Mouse (Mus musculus): ENCODE measurements at regions not wholly inside any gene's neighbourhood (a gene's known extent, or its start where the extent isn't known, plus 50 kb on each side); places are given as distances from the start of the nearest gene placed in this dataset.
"Not testable (repeated sequence)": the region's sequence is repeated elsewhere in the genome, so short reads cannot be mapped to it uniquely, and the experiment has no call there.

DNA sequence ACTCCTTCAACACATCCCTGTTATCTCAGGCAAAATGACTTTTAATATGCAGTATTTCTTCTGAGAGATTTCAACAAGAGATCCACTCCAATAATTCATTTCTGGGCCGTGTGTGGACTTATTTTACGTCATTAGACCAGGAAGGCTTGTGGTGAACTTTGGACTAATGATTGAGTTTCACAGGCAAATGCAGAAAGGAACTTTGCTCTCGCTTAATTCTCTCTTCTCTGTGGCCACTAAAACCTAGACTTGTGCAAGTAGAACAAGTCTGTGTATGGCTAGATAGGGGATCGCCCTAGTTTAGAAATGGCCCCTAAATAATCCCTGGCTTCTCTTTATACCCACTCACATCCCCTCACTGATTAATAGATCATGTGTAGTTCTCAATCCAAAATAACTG, 50.6 kb upstream of the Ppp1r12a start:
- DNase-seq (ENCODE audit: low spot score in 2 of 2) = no peak

GRCm38 (mm10) chr10:108110891-108111290, 51.1 kb upstream of the Ppp1r12a start:
- no peak for DNase-seq (ENCODE audit: low spot score in 2 of 2)

- DNase-seq (ENCODE audit: low spot score in 2 of 2) = no peak
These were observed 51.8 kb upstream of the Ppp1r12a start for GRCm38 (mm10) chr10:108110197-108110596.

DNA sequence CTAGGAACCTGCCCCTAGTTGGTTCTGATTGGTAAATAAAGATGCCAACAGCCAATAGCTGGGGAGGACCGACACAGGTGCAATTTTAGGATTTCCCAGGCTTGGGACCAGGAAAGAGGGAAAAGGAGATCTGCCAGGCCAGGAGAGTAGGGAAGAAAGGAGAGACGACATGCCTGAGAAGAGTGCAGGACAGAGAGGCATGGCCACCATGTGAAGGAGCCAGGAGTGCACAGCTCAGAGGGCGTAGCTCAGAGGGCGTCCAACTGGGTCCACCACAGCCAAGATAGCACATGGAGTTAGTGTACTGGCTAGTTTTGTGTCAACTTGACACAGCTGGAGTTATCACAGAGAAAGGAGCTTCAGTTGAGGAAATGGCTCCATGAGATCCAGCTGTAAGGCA, 53.5 kb upstream of the Ppp1r12a start:
- DNase-seq (ENCODE audit: low spot score in 2 of 2) = not testable (repeated sequence)

- no peak for DNase-seq (ENCODE audit: low spot score in 2 of 2)
These were observed 60.5 kb upstream of the Ppp1r12a start for GRCm38 (mm10) chr10:108101521-108101920.

DNA sequence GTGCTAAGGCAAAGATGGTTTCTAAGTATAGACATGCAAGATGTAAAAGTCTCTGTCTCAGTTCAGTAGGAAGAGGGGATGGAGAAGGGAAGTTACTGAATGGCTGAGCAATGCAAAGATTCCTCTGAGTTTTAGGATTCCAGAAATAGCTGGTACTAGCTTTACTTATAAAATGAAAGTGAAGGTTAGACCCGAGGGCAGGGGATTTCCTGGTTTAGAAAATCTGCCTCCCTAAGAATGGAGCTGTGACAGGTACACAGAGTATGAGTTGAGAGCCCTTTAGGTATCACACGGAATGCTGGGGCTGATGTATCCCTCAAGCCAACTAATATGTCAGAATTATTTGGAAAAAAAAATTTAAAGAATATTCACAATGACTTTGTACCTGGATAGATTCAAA, 69.0 kb upstream of the Ppp1r12a start:
- DNase-seq (ENCODE audit: low spot score in 2 of 2) = no peak

DNA sequence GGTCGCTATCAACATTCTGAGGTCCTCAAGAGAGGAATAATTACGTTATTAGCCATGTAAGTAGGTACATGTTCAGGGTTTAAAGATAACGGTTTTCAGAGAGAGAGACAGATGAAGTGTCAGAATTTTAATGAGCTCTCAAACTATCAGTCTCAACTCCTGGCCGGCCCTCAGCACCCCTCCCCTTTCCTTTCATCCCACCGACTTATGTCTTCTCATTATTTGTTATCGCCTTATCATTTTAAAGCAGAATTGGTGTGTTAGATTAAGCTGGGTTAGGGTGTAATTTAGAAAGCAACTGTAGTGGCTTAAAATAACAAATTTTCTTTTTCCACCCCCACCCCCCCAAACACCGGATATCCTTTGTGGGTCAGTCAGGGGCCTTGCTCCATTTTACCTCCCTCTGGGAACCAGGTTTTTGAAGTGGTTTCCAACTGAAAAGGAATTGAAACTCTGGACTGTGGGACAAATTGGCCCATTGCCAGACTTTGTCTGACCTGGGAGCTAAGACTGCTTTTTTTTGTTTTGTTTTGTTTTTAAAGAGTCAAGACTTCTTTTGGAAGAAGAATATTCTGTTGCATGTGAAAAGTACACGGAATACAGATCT, 72.5 kb upstream of the Ppp1r12a start:
- no peak for DNase-seq (ENCODE audit: low spot score in 2 of 2)

DNA sequence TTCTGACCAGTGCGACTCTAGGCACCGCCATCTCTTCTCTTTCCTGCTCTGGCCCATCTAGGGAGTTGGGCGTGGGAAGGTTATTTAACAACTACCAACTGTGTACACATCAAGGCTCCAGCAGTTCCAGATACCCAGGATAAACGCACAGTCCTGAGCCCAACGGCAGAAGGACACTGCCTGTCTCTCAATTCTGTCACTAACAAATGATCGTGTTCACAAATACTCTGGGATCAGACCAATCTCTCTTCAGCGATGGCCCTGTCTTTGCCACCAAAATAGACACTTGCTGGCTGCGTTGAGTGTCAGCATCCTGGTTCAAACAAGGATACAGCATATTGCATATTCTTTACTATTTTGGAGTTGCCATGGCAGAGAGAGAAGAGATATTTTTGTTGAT, 73.1 kb upstream of the Ppp1r12a start:
- peak; percentile 13 to 36 for DNase-seq (ENCODE audit: low spot score in 2 of 2)

- no peak for DNase-seq (ENCODE audit: low spot score in 2 of 2)
These were observed 73.8 kb upstream of the Ppp1r12a start for GRCm38 (mm10) chr10:108088209-108088608.

DNA sequence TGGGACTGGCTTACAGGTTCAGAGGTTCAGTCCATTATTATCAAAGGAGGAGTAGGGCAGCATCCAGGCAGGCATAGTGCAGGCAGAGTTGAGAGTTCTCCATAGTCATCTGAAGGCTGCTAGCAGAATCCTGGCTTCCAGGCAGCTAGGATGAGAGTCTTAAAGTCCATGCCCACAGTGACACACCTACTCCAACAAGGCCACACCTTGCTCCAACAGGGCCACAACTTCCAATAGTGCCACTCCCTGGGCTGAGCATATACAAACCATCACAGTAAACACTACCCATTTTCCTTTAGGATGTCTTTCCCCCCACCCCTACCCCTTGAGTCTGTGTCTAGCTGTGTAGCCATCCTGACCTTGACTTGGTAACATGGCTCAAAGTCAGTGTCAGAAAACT, 78.8 kb upstream of the Ppp1r12a start:
- DNase-seq (ENCODE audit: low spot score in 2 of 2) = no peak

- DNase-seq (ENCODE audit: low spot score in 2 of 2) = no peak
These were observed 86.8 kb upstream of the Ppp1r12a start for GRCm38 (mm10) chr10:108075144-108075543.

DNA sequence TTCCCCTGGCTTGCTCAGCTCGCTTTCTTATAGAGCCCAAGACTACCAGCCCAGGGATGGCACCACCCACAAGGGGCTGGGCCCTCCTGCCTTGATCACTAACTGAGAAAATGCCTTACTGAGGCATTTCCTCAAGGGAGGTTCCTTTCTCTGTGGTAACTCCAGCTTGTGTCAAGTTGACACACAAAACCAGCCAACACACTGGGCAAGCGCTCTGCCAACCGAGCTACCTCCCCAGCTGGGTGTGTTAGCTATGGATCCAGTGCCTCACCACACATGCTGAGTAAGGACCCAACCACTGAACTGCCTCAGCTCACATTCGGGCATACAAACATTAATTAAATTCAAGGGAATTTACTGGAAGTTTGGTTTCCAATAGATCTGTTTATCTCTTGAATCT, 88.2 kb upstream of the Ppp1r12a start:
- no peak for DNase-seq (ENCODE audit: low spot score in 2 of 2)

DNA sequence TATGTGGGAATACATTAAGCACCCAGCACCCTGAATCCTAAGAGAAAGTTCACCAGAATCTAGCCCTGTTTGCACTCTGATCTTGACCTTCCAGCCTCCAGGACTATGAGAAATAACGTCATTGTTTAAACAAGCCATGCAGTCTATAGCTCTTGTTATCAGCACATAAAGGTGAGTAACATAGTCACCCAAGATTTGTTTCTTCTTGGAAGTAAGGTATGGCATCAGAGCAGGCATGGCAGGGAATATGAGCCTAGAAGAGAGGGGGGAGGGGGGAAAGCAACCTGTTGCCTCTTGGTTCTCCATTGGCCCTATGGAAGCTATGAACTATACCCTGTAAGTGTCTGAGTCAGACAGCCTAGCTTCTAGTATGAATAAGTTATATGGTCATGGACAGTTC, 89.8 kb upstream of the Ppp1r12a start:
- DNase-seq (ENCODE audit: low spot score in 2 of 2) = no peak

DNA sequence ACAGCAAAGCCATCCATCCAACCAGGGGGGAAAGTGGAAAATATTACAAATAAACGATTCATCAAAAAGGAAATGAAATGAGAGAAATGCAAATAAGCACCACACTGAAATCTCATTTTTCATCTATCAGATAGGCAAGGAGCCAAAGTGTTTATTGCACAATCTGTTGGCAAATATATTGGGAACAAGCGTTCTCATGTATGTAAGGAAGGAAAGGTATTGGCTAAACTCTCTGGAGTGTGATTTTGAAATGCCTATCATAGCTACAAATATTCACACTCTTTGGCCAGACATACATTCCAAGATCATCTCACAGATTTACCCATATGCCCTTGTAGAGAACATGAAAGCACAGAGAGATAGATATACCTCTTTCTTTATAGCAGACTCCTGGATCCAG, 90.6 kb upstream of the Ppp1r12a start:
- DNase-seq (ENCODE audit: low spot score in 2 of 2) = no peak

- DNase-seq (ENCODE audit: low spot score in 2 of 2) = no peak
These were observed 94.3 kb upstream of the Ppp1r12a start for GRCm38 (mm10) chr10:108067723-108068122.

GRCm38 (mm10) chr10:108066241-108066640, 95.8 kb upstream of the Ppp1r12a start:
- DNase-seq (ENCODE audit: low spot score in 2 of 2) = no peak

- DNase-seq (ENCODE audit: low spot score in 2 of 2) = no peak
These were observed 100.1 kb upstream of the Ppp1r12a start for GRCm38 (mm10) chr10:108061813-108062435.

DNA sequence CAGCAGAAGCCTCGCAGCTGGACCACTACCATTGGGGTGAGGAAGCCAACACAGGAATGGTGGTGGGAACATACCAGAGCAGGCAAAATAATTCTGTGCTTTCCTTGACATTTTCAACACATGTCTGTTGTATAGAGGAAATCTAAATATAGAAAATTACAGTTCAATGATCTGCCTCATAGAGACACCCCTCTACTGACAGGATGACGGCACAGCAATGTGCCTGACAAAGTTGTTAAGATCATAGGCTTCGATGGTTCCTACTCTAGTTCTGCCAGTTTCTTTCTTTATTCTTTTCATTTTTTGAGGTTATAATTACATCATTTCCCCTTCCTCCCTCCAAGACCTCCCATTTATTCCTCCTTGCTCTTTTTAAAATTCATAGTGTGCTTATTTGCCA, 101.4 kb upstream of the Ppp1r12a start:
- DNase-seq (ENCODE audit: low spot score in 2 of 2) = no peak

GRCm38 (mm10) chr10:108051637-108052036, 110.4 kb upstream of the Ppp1r12a start:
- no peak for DNase-seq (ENCODE audit: low spot score in 2 of 2)

GRCm38 (mm10) chr10:108048426-108048825, 113.6 kb upstream of the Ppp1r12a start:
- DNase-seq (ENCODE audit: low spot score in 2 of 2) = no peak

- DNase-seq (ENCODE audit: low spot score in 2 of 2) = no peak
These were observed 118.5 kb upstream of the Ppp1r12a start for GRCm38 (mm10) chr10:108043519-108043918.

DNA sequence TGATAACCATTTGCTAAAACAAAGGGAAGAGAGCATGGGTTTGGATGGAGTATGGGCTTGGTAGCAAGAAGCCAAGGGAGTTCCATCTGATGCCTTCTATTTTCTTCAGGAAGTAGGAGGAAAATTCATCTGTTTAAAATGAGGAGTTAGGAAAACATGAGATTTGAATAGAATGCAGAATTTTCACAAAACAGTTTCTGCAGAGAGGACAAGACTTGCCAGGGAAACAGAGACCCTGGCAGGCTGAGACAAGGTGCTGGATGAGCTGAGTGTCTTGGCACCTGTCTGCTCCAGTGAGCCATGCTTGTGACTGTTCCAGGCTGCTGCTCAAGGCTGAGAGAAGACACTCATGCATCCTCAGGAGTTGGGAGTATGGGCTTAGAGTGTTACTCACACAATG, 122.0 kb upstream of the Ppp1r12a start:
- DNase-seq (ENCODE audit: low spot score in 2 of 2) = peak; percentile 26 to 29

- no peak for DNase-seq (ENCODE audit: low spot score in 2 of 2)
These were observed 124.7 kb upstream of the Otogl start for GRCm38 (mm10) chr10:108036486-108037109.

All from left cerebral cortex, adult 18-20 months (tissue).